Mouse (Mus musculus): ENCODE results near the gene Dppa4. TPM values are rescaled to one million over a fixed set of nuclear protein-coding genes. Genes with fewer than 3 reads are reported as not detected.

Dppa4 gene
- polyA plus RNA-seq, 1 experiment from 2014 or later, result not detected

Other genes with a start within 250 kb of the Dppa4 start
- gene Dppa2, start 20.2 kb downstream of the Dppa4 start, polyA plus RNA-seq (2015; fragmentation: Nextera tagmentation; extraction: Ambion mirVana), result not detected in 2 replicates
- gene Gm5485, start 128.7 kb downstream of the Dppa4 start, polyA plus RNA-seq (2015; fragmentation: Nextera tagmentation; extraction: Ambion mirVana), result not detected in 2 replicates
- 0.11 TPM in 1 of 2 replicates, not detected in the other for gene Morc1, start 147.5 kb downstream of the Dppa4 start, polyA plus RNA-seq (2015; fragmentation: Nextera tagmentation; extraction: Ambion mirVana)

Measured in midbrain, embryonic 16.5 days (tissue).